Mouse (Mus musculus): ENCODE results near the gene Ano2.

DNA sequence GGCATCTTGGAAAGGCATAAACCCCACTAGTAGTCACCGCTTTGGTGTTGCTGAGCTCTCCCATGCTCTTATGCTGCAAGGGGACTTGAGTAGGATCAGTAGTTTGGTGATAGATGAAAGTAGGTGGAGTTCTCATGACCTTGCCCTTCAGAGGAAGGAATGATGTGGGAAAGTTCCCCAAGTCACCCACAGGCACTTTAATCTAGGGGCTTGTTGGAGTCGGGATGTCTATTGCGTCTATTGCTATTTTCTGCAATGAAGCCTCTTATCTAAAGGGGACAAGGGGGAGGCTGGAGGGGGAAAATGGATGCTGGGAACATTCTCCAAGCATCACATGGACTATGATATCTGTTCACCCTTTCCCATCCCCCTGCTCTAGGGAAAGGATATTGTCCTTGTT is 235.6 kb downstream of the Ano2 start:
- TF ChIP-seq CTCF (IDR thresholded peaks at IDR 0.05; ENCODE audit: low read depth) (no peak), EP300 (IDR thresholded peaks at IDR 0.05; ENCODE audit: low read depth) (no peak)

Measured in liver, embryonic 14.5 days (tissue).